Mouse (Mus musculus) spleen, adult 2 months (tissue): ENCODE data around the gene Arhgef38.

Experiments
- CTCF ChIP-seq: fragments of 200-500 bp; IDR thresholded peaks from 2 replicates; pipeline ENCODE4 v1.5.1; 2011; ENCODE audit warnings: mild to moderate bottlenecking, inconsistent platforms; ENCODE audit not compliant: insufficient read depth, insufficient read length, insufficient replicate concordance; ENCODE audit errors: extremely low read depth
- POLR2A ChIP-seq: fragments of 200-500 bp; IDR thresholded peaks from 2 replicates; pipeline ENCODE4 v1.6.1; 2011; ENCODE audit warnings: low read depth, low read length, inconsistent platforms

GRCm38 (mm10) chr3:133131372-133131771, 103.4 kb downstream of the Arhgef38 start:
- TF ChIP-seq POLR2A (no peak), CTCF (no peak)
